Mouse (Mus musculus) lung, adult 18-20 months (tissue): ENCODE measurements around the gene Gm20425.

Source experiments
- DNase-seq, 2 experiments: peaks; one replicate each; pipeline ENCODE4 v3.0.0; 2022; ENCODE audit warnings: mixed read lengths in 2 of 2

Gene Gm20425

GRCm38 (mm10) chr9:103153286-103153685, 76.8 kb downstream of the Gm20425 start:
- DNase-seq, result no peak

GRCm38 (mm10) chr9:103149074-103149799, 80.9 kb downstream of the Gm20425 start:
- DNase-seq, result no peak

DNA sequence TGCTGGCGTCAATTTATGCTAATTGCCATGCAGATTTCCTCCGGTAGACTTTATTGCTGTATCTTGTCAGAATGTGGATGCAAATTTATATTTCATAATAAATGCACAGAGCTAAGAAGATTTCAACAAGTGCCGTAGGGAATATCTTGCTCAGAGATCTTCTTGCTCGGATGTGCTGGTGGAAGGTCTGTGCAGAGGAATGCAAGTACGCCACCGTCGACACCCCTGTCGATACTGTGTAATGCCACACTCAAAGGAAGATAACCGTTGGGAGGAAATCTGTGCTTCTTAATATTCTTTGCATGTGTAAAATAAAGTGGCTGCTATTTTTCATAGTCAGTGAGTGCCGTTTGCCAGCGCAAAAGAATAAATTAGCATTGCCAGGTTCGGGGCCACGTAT, 83.0 kb downstream of the Gm20425 start:
- DNase-seq, result no peak

DNA sequence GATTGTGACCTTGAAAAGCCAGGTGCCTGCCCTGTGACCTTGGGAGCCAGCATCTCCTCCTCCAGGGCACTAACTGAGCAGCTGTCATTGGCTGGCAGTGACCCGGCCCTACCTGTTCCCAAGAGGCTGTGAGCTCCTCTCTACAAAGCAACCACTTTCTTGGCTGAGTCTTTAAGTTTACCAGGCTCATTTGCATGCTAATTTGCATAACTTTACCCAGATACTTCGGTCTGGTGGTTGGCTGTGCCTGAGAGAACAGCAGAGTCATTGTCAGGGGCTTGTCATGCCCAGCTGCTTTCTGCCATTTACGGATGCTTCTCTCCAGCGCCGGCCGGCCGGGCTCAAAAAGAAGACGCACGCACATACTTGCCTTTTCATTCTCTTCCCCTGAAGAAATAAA, 83.4 kb downstream of the Gm20425 start:
- DNase-seq, result no peak

DNA sequence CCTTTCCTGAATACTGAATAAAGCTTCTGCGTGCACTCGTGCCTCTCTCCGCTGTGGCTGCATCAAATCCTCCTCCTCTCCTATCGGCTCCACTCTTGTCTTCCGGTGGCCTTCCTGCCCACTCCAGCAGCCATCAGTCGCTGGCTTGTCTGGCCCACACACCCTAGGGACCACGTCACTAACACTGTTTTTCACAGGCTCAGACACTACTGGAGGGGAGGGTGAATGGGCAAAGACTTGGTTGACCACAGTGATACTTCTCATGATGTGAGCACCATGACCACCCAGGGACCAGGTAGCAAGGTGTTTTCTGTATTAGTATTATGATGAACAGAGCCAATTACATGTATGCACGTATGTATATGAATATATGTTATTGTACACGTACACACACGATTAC, 83.8 kb downstream of the Gm20425 start:
- DNase-seq, result no peak

DNA sequence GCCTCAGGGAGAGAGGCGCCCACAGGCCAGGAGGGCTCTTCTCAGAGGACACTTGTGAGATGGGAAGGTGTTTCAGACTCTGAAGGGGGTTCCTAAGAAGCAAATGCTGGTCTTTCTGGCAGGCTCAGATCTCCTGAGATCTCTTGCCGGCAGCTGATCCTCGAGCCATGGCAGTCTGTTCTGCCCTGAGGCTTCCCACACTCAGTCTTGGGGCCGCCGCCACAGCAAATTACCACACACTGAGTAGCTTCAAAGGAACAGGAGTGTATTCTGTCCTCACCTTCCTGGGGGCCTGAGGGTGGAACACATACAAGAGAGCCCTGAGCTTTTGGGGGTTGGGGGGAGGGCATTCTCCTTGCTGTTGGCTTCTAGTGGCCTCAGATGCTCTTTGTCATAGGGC, 84.8 kb downstream of the Gm20425 start:
- no peak for DNase-seq

- DNase-seq, result no peak
Observed at GRCm38 (mm10) chr9:103143881-103144280, 86.2 kb downstream of the Gm20425 start.

DNA sequence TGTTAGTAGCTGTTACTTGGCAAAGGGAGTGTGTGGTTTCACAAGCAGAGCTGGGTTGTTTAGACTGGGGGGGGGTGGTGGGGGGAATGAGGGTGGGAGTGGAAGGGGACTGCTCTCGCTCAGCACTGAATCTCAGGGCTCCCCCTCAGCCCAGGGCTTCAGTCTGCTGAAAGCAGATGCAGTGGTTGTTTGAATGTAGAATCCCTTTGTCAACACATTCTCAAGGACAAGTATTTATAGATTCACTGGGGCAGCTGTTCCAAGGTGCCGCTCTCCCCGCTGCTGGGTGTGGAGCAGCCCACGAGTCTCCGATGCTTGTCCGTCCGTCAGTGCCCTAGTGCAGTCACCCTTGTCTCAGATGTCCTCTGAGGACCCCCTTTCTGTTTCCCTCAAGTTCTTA, 88.8 kb downstream of the Gm20425 start:
- DNase-seq, result no peak

- no peak for DNase-seq
Observed at GRCm38 (mm10) chr9:103140384-103140783, 89.7 kb downstream of the Gm20425 start.
